Mouse (Mus musculus): ENCODE results near the gene Ints3. TPM values are rescaled to one million over a fixed set of nuclear protein-coding genes. Genes with fewer than 3 reads are reported as not detected.
"Not testable (repeated sequence)": the region's sequence is repeated elsewhere in the genome, so short reads cannot be mapped to it uniquely, and the experiment has no call there.

Ints3 gene
- total RNA-seq, 4 experiments from 2014 or later = 56.4 to 85.0 (median 73.0) TPM

GRCm38 (mm10) chr3:90359230-90359629 is 74.2 kb downstream of the Ints3 start:
- no peak for DNase-seq (ENCODE audit: low spot score in 2 of 2)

GRCm38 (mm10) chr3:90357959-90358358 is 75.5 kb downstream of the Ints3 start:
- DNase-seq (ENCODE audit: low spot score in 2 of 2) = no peak

GRCm38 (mm10) chr3:90347847-90348246 is 85.6 kb downstream of the Ints3 start:
- DNase-seq (ENCODE audit: low spot score in 2 of 2) = no peak

- not testable (repeated sequence) for DNase-seq (ENCODE audit: low spot score in 2 of 2)
Observed at GRCm38 (mm10) chr3:90342853-90343252, 90.6 kb downstream of the Ints3 start.

Other genes with a start within 250 kb of the Ints3 start
- gene Rps27, start 220.0 kb downstream of the Ints3 start, total RNA-seq (2022) = 1,000 to 10,000 TPM in 3 of 4 experiments, 100 to 1,000 TPM in 1; 970 to 1,112 (median 1,031) TPM
- gene Rab13, start 219.9 kb downstream of the Ints3 start, total RNA-seq (2022) = 10 to 100 TPM in 1 of 4 experiments, 1 to 10 TPM in 3; 7.4 to 10.4 (median 7.7) TPM
- gene Jtb, start 202.0 kb downstream of the Ints3 start, total RNA-seq (2022) = 10 to 100 TPM; 36.9 to 38.2 (median 37.4) TPM
- under 1 TPM in 2 of 4 experiments, not detected in 2; 0.23 to 0.45 TPM for gene Creb3l4, start 190.1 kb downstream of the Ints3 start, total RNA-seq (2022)
- gene Slc39a1, start 185.4 kb downstream of the Ints3 start, total RNA-seq (2022) = 10 to 100 TPM; 43.0 to 64.2 (median 50.4) TPM
- gene Crtc2, start 179.5 kb downstream of the Ints3 start, total RNA-seq (2022) = 10 to 100 TPM; 39.7 to 43.8 (median 42.8) TPM
- gene Dennd4b, start 168.4 kb downstream of the Ints3 start, total RNA-seq (2022) = 10 to 100 TPM; 32.8 to 38.7 (median 33.0) TPM
- 100 to 1,000 TPM; 100 to 109 (median 104) TPM for gene Gatad2b, start 140.4 kb downstream of the Ints3 start, total RNA-seq (2022)
- gene Slc27a3, start 43.7 kb downstream of the Ints3 start, total RNA-seq (2022) = 10 to 100 TPM in 3 of 4 experiments, 1 to 10 TPM in 1; 9.1 to 12.7 (median 12.1) TPM
- gene Npr1, start 32.2 kb upstream of the Ints3 start, total RNA-seq (2022) = 1 to 10 TPM; 5.1 to 6.7 (median 5.8) TPM
- 10 to 100 TPM; 84.2 to 89.7 (median 87.4) TPM for gene Ilf2, start 42.5 kb upstream of the Ints3 start, total RNA-seq (2022)
- 10 to 100 TPM; 54.7 to 68.9 (median 63.0) TPM for gene Snapin, start 57.4 kb upstream of the Ints3 start, total RNA-seq (2022)
- 100 to 1,000 TPM; 146 to 155 (median 153) TPM for gene Chtop, start 75.9 kb upstream of the Ints3 start, total RNA-seq (2022)
- gene S100a1, start 80.8 kb upstream of the Ints3 start, total RNA-seq (2022) = 100 to 1,000 TPM in 2 of 4 experiments, 10 to 100 TPM in 2; 87.1 to 154 (median 123) TPM
- 10 to 100 TPM; 16.9 to 33.3 (median 24.9) TPM for gene S100a13, start 80.8 kb upstream of the Ints3 start, total RNA-seq (2022)
- gene S100a14, start 93.2 kb upstream of the Ints3 start, total RNA-seq (2022) = 1 to 10 TPM in 1 of 4 experiments, under 1 TPM in 1, not detected in 2; 0.49 to 1.3 TPM
- gene S100a16, start 103.6 kb upstream of the Ints3 start, total RNA-seq (2022) = 100 to 1,000 TPM in 2 of 4 experiments, 10 to 100 TPM in 2; 69.8 to 134 (median 102) TPM
- gene S100a3, start 127.0 kb upstream of the Ints3 start, total RNA-seq (2022) = 1 to 10 TPM in 3 of 4 experiments, under 1 TPM in 1; 0.35 to 1.8 (median 1.2) TPM
- gene S100a2, start 156.6 kb upstream of the Ints3 start, total RNA-seq (2022) = not detected
- gene Gm42674, start 168.3 kb upstream of the Ints3 start, total RNA-seq (2022) = not detected
- gene S100a4, start 170.1 kb upstream of the Ints3 start, total RNA-seq (2022) = 10 to 100 TPM in 1 of 4 experiments, 1 to 10 TPM in 3; 2.7 to 17.2 (median 5.7) TPM
- gene S100a5, start 174.9 kb upstream of the Ints3 start, total RNA-seq (2022) = not detected
- 10 to 100 TPM; 22.1 to 95.0 (median 51.5) TPM for gene S100a6, start 179.3 kb upstream of the Ints3 start, total RNA-seq (2022)
- gene S100a7a, start 220.4 kb upstream of the Ints3 start, total RNA-seq (2022) = under 1 TPM in 3 of 4 experiments, not detected in 1; 0.34 to 0.62 (median 0.49) TPM
- 1 to 10 TPM in 1 of 4 experiments, not detected in 3; 1.2 TPM for gene S100a8, start 235.4 kb upstream of the Ints3 start, total RNA-seq (2022)

Data from layer of hippocampus, adult 8-10 months (tissue).